Mouse (Mus musculus) erythroblast, embryonic 14.5 days (primary cell): ENCODE measurements around the gene Prcc.

Experiments used
- GATA1 ChIP-seq: IDR thresholded peaks from 2 replicates; pipeline ENCODE4 v1.6.1; 2012; ENCODE audit warnings: low read length, inconsistent platforms, mixed read lengths
- TAL1 ChIP-seq: IDR thresholded peaks from 3 replicates; pipeline ENCODE4 v1.6.1; 2012; ENCODE audit warnings: low read length, inconsistent platforms, mixed read lengths

- TF ChIP-seq TAL1 (no peak), GATA1 (no peak)
These were observed 8.0 kb upstream of the Prcc start for GRCm38 (mm10) chr3:87893367-87893905.
